Comparison of ENCODE assay signal across 8 mouse cellular contexts in genomic region chrX:73798502-73798901, GRCm38 (mm10). TPM values are rescaled to one million over a fixed set of nuclear protein-coding genes. Genes with fewer than 3 reads are reported as not detected.
A peak's percentile ranks its signal among the peaks of the same experiment; 100 is the strongest.
DNase-seq lines count a peak whose midpoint lies in the region; ATAC-seq and TF ChIP-seq lines count a peak whose summit lies in the region.

No protein-coding gene starts in this region.

- DNase-seq in G1E (ENCODE audit: low spot score), result peak; percentile 26
- peak; percentile 9 for DNase-seq in c-Kit-negative CD71-positive TER-119-positive erythroid progenitor cells, embryonic 14.5 days (ENCODE audit: low read depth, low spot score)
- peak; percentile 18 for DNase-seq in fibroblast of lung, adult 2 months (ENCODE audit: low read depth)
- DNase-seq in heart, postnatal 14 days, result peak; percentile 77 to 82
- DNase-seq in kidney, postnatal 36 days, result peak; percentile 70 to 90
- peak; percentile 80 for DNase-seq in lung, postnatal 10 days
- DNase-seq in ovary, postnatal 36 days (ENCODE audit: low spot score), result peak; percentile 70
- peak; percentile 53 for DNase-seq in urinary bladder, adult 2 months (ENCODE audit: low spot score)

- H3K4me1 ChIP-seq in G1E (ENCODE audit: insufficient read depth, low read depth, low read length), result 0 out of 2 replicates have a peak, but pooled peaks cover 4% of the 10 kb centered on the region

- H3K9me3 ChIP-seq in G1E (replicated peaks), result no peaks in the 10 kb centered on the region

- peak; percentile 34; the same call in 1 of the 2 replicates for ATAC-seq in G1E (ENCODE audit: extremely low read depth, insufficient number of reproducible peaks, low FRiP score, poor library complexity, severe bottlenecking)

- peak; percentile 49 for TF ChIP-seq CTCF in G1E (IDR thresholded peaks at IDR 0.05; ENCODE audit: low read depth, low read length)

- H3K36me3 ChIP-seq in G1E (replicated peaks), result peaks cover 10% of the 10 kb centered on the region

- no peak overlapping the region for H3K4me3 ChIP-seq in G1E (ENCODE audit: low read depth, low read length)

- H3K27me3 ChIP-seq in G1E (ENCODE audit: insufficient read depth, low read length), result peaks cover 13% of the 10 kb centered on the region

- intact Hi-C loops in heart, postnatal 14 days (cut with DNase I), result loop anchor here (2.0 to 10.0 kb wide), 3 partner anchors 96 to 616 kb away; no protein-coding TSS in a partner anchor

RNA-seq across cellular contexts. Expression of gene Ssr4, which starts 11.7 kb away (rescaled TPM):
- 92.3 and 120 TPM in 2 replicates for total RNA-seq in G1E (2014; fragmentation: Nextera tagmentation)
- 138 and 184 TPM in 2 replicates for total RNA-seq in G1E (2017)
- 9.0 and 12.4 TPM in 2 replicates for polyA plus RNA-seq in G1E (2012)
- total RNA-seq in heart, postnatal 14 days (2021), result 10 to 100 TPM; 82.1 to 83.9 TPM
- 189 and 254 TPM in 2 replicates for polyA plus RNA-seq in urinary bladder, adult 2 months (2012; rRNA removed)

RNA-seq across cellular contexts. Expression of gene Idh3g, which starts 11.8 kb away (rescaled TPM):
- total RNA-seq in G1E (2014; fragmentation: Nextera tagmentation) (378 and 393 TPM in 2 replicates), G1E (2017) (179 and 187 TPM in 2 replicates)
- polyA plus RNA-seq in G1E (2012), result 27.0 and 37.5 TPM in 2 replicates
- 100 to 1,000 TPM; 582 to 586 TPM for total RNA-seq in heart, postnatal 14 days (2021)
- polyA plus RNA-seq in urinary bladder, adult 2 months (2012; rRNA removed), result 285 and 332 TPM in 2 replicates

RNA-seq across cellular contexts. Expression of gene Srpk3, which starts 24.3 kb away (rescaled TPM):
- total RNA-seq in G1E (2014; fragmentation: Nextera tagmentation) (not detected in 2 replicates), G1E (2017) (0.44 TPM in 1 of 2 replicates, not detected in the other)
- not detected in 2 replicates for polyA plus RNA-seq in G1E (2012)
- total RNA-seq in heart, postnatal 14 days (2021), result 10 to 100 TPM; 23.9 to 29.3 TPM
- polyA plus RNA-seq in urinary bladder, adult 2 months (2012; rRNA removed), result 7.3 and 9.4 TPM in 2 replicates

RNA-seq across cellular contexts. Expression of gene Pdzd4, which starts 26.3 kb away (rescaled TPM):
- total RNA-seq in G1E (2014; fragmentation: Nextera tagmentation) (not detected in 2 replicates), G1E (2017) (0.05 and 0.06 TPM in 2 replicates)
- polyA plus RNA-seq in G1E (2012), result 0.04 TPM in 1 of 2 replicates, not detected in the other
- total RNA-seq in heart, postnatal 14 days (2021), result 1 to 10 TPM; 2.0 to 2.1 TPM
- 9.5 and 10.4 TPM in 2 replicates for polyA plus RNA-seq in urinary bladder, adult 2 months (2012; rRNA removed)

RNA-seq across cellular contexts. Expression of gene Plxnb3, which starts 41.6 kb away (rescaled TPM):
- total RNA-seq in G1E (2014; fragmentation: Nextera tagmentation) (not detected in 2 replicates), G1E (2017) (0.93 and 0.98 TPM in 2 replicates)
- 0.02 TPM in 1 of 2 replicates, not detected in the other for polyA plus RNA-seq in G1E (2012)
- total RNA-seq in heart, postnatal 14 days (2021), result 1 to 10 TPM; 1.0 to 1.2 TPM
- 0.99 TPM in 2 replicates for polyA plus RNA-seq in urinary bladder, adult 2 months (2012; rRNA removed)

Comparison
In these comparisons a context has a peak if more than half of its experiments do, and no peak if none do; other contexts are left out.
1. DNase-seq: peak in every context shown above with its lines; median percentile 80 in kidney, postnatal 36 days; 80 in lung, postnatal 10 days; 80 in heart, postnatal 14 days; 70 in ovary, postnatal 36 days; 53 in urinary bladder, adult 2 months; 26 in G1E; 18 in fibroblast of lung, adult 2 months; 9 in c-Kit-negative CD71-positive TER-119-positive erythroid progenitor cells, embryonic 14.5 days.
2. RNA of gene Srpk3, which starts 24.3 kb away (total RNA-seq): 23.9 to 29.3 TPM in heart, postnatal 14 days; 0.44 TPM in G1E; every median in the first group is over 10 times any median in the second.